Mouse (Mus musculus): ENCODE data around the gene Colq. TPM values are rescaled to one million over a fixed set of nuclear protein-coding genes. Genes with fewer than 3 reads are reported as not detected.

The Colq gene
- polyA plus RNA-seq, 1 experiment = 3.0 TPM

DNA sequence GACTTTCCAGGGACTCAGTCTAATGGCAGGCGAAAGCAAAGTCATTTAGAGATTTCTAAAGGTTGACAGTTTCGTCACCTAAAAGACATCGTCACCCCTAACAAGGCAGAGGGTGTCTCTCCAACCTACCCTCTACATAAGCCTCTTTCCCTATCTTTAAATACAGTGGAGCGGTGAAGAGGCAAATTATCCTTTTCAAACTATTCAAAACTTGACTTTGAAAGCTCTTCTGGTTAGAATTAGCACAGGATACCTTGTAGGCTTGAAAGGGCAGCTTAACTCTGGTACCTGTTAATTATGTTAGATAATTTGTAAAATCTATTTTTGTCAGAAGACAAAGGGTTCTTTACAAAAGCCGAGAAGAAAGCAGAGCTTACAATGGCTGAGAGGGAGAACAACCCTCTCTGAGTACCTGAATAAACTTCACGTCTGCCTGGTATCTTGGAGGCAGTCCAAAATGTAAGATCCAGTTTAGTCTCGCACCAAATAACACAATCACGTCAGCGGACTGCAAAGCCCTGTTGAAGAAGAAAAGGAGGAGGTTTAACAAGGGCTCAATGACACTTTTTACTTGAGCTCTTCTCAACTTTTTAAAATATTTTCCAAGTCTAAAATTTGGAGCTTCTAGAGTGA, 29.6 kb upstream of the Colq start:
- Histone ChIP-seq H3K36me3 (ENCODE audit: control insufficient read depth, insufficient read depth) (no peaks in the 10 kb centered on the region), H3K79me2 (ENCODE audit: control insufficient read depth, insufficient read depth) (no peaks in the 10 kb centered on the region), H3ac (ENCODE audit: control insufficient read depth, insufficient read length) (no peak overlapping the region), H3K4me3 (no peak overlapping the region), H3K4me2 (ENCODE audit: low read depth) (no peak overlapping the region), H3K27me3 (ENCODE audit: control insufficient read depth, insufficient read depth, insufficient read length) (peaks cover 13% of the 10 kb centered on the region)
- TF ChIP-seq MAX (IDR thresholded peaks at IDR 0.05; ENCODE audit: low read depth) (no peak), TCF12 (IDR thresholded peaks at IDR 0.05; ENCODE audit: insufficient read depth, poor library complexity, severe bottlenecking) (no peak), POLR2A (IDR thresholded peaks at IDR 0.05; ENCODE audit: insufficient read length, low read depth) (no peak), CEBPB (IDR thresholded peaks at IDR 0.05; ENCODE audit: insufficient read depth, poor library complexity, severe bottlenecking) (no peak), TCF3 (IDR thresholded peaks at IDR 0.05; ENCODE audit: insufficient read length, low read depth) (no peak), E2F4 (IDR thresholded peaks at IDR 0.05; ENCODE audit: insufficient read depth) (no peak), USF1 (IDR thresholded peaks at IDR 0.05; ENCODE audit: low read depth) (no peak), MYOD1 (IDR thresholded peaks at IDR 0.05; ENCODE audit: control insufficient read depth in 1 of 3, insufficient read length in 2 of 3, low read depth in 2 of 3) (no peak)

DNA sequence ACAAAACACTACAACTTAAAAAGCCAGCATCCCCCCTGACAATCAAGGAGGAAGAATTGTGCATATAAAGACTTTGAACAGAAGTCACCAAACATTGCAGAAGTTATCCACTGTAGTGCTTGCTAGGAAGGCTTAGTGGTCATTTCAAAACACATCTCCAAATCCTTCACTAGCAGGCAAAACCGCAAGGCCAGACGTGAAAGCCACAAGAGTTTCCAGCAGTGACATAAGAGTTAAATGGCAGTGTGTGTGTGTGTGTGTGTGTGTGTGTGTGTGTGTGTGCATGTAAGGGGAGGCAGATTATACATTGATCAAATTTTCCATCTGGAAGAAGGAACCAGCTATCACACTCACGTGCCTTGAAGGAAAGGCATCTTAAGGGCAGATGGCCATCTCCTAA, 26.9 kb upstream of the Colq start:
- no peak overlapping the region for H3K4me2 ChIP-seq (ENCODE audit: low read depth)
- peaks cover 17% of the 10 kb centered on the region for H3K27me3 ChIP-seq (ENCODE audit: control insufficient read depth, insufficient read depth, insufficient read length)
- H3K79me2 ChIP-seq (ENCODE audit: control insufficient read depth, insufficient read depth) = no peaks in the 10 kb centered on the region
- no peak overlapping the region for H3K4me3 ChIP-seq
- H3K36me3 ChIP-seq (ENCODE audit: control insufficient read depth, insufficient read depth) = no peaks in the 10 kb centered on the region
- H3ac ChIP-seq (ENCODE audit: control insufficient read depth, insufficient read length) = no peak overlapping the region
- no peak for TF ChIP-seq CEBPB (IDR thresholded peaks at IDR 0.05; ENCODE audit: insufficient read depth, poor library complexity, severe bottlenecking)

DNA sequence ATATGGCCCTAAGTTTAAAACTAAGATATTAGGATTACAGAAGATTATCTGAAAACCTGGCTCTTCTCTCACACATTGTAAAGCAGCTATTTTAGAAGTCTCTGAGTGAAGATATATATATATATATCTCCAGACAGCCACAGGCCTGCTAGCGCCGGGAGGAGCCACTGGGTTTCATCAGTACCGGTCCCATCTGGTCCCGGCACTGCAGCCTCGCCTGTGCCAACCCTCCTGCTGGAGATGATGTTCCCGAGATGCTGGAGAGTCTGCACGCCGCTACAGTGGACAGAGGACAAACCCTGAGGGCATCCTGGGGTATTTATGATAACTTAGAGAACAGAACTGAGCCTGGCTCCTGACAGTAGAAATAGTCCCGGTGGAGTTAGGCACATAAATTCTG, 26.1 kb upstream of the Colq start:
- Histone ChIP-seq H3K27me3 (ENCODE audit: control insufficient read depth, insufficient read depth, insufficient read length) (peaks cover 17% of the 10 kb centered on the region), H3K4me2 (ENCODE audit: low read depth) (no peak overlapping the region), H3K79me2 (ENCODE audit: control insufficient read depth, insufficient read depth) (no peaks in the 10 kb centered on the region), H3K4me3 (no peak overlapping the region), H3K36me3 (ENCODE audit: control insufficient read depth, insufficient read depth) (no peaks in the 10 kb centered on the region), H3ac (ENCODE audit: control insufficient read depth, insufficient read length) (no peak overlapping the region)
- TF ChIP-seq MAX (IDR thresholded peaks at IDR 0.05; ENCODE audit: low read depth) (no peak), MYOD1 (IDR thresholded peaks at IDR 0.05; ENCODE audit: control insufficient read depth in 1 of 3, insufficient read length in 2 of 3, low read depth in 2 of 3) (no peak), MYOG (IDR thresholded peaks at IDR 0.05; ENCODE audit: control insufficient read depth in 1 of 3, insufficient read depth in 1 of 3, insufficient read length in 2 of 3, low read depth in 2 of 3) (no peak), E2F4 (IDR thresholded peaks at IDR 0.05; ENCODE audit: insufficient read depth) (no peak), POLR2AphosphoS2 (IDR thresholded peaks at IDR 0.05; ENCODE audit: insufficient read length, low read depth) (no peak), USF1 (IDR thresholded peaks at IDR 0.05; ENCODE audit: low read depth) (no peak), CEBPB (IDR thresholded peaks at IDR 0.05; ENCODE audit: insufficient read depth, poor library complexity, severe bottlenecking) (no peak)

DNA sequence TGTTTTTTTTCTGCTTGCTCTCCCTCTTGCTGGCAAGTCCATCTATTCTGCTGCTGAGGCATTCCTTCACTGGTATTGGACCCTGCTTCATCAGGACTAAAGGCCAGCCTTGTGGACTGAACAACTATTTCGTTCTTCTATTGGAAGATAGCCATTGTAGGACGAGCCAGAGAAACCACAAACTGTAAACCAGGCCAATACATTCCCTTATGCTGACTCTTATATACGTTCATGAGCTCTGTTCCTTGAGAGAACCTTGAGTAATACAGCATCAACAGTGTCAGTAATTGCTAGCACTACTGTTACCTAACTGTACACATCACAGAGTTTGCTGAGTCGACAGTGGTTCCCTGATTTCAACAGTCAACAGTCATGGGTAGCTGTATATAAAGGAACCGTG, 22.5 kb upstream of the Colq start:
- H3K4me3 ChIP-seq = no peak overlapping the region
- peaks cover 22% of the 10 kb centered on the region for H3K27me3 ChIP-seq (ENCODE audit: control insufficient read depth, insufficient read depth, insufficient read length)
- TF ChIP-seq POLR2A (IDR thresholded peaks at IDR 0.05; ENCODE audit: insufficient read length, low read depth) (no peak), REST (IDR thresholded peaks at IDR 0.05; ENCODE audit: insufficient read depth, insufficient read length) (no peak), USF1 (IDR thresholded peaks at IDR 0.05; ENCODE audit: low read depth) (no peak), MAX (IDR thresholded peaks at IDR 0.05; ENCODE audit: low read depth) (no peak), TCF12 (IDR thresholded peaks at IDR 0.05; ENCODE audit: insufficient read depth, poor library complexity, severe bottlenecking) (no peak), POLR2AphosphoS2 (IDR thresholded peaks at IDR 0.05; ENCODE audit: insufficient read length, low read depth) (no peak), MYOG (IDR thresholded peaks at IDR 0.05; ENCODE audit: control insufficient read depth in 1 of 3, insufficient read depth in 1 of 3, insufficient read length in 2 of 3, low read depth in 2 of 3) (no peak)
- no peak overlapping the region for H3ac ChIP-seq (ENCODE audit: control insufficient read depth, insufficient read length)
- H3K79me2 ChIP-seq (ENCODE audit: control insufficient read depth, insufficient read depth) = no peaks in the 10 kb centered on the region
- no peaks in the 10 kb centered on the region for H3K36me3 ChIP-seq (ENCODE audit: control insufficient read depth, insufficient read depth)
- no peak overlapping the region for H3K4me2 ChIP-seq (ENCODE audit: low read depth)

DNA sequence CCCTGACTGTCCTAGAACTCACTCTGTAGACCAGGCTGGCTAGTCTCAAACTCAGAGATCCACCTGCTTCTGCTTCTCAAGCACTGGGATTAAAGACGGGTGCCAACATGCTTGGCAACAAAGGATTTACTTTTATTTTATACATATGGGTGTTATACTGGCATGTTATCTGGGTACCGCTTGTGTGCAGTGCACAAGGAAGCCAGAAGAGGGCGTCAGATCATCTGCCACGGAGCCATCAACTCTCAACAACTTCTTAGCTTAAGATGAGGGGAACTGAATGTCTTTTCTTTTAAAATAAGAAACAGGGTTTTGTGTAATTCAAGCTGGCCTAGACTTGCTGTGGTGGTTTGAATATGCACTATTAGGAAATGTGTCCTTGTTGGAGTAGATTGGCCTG, 20.8 kb upstream of the Colq start:
- Histone ChIP-seq H3K36me3 (ENCODE audit: control insufficient read depth, insufficient read depth) (no peaks in the 10 kb centered on the region), H3K4me3 (no peak overlapping the region), H3ac (ENCODE audit: control insufficient read depth, insufficient read length) (no peak overlapping the region), H3K27me3 (ENCODE audit: control insufficient read depth, insufficient read depth, insufficient read length) (peaks cover 17% of the 10 kb centered on the region), H3K79me2 (ENCODE audit: control insufficient read depth, insufficient read depth) (no peaks in the 10 kb centered on the region), H3K4me2 (ENCODE audit: low read depth) (no peak overlapping the region)
- no peak for TF ChIP-seq USF1 (IDR thresholded peaks at IDR 0.05; ENCODE audit: low read depth)
- no peak for TF ChIP-seq CEBPB (IDR thresholded peaks at IDR 0.05; ENCODE audit: insufficient read depth, poor library complexity, severe bottlenecking)
- TF ChIP-seq SRF (IDR thresholded peaks at IDR 0.05; ENCODE audit: control insufficient read depth, insufficient read length, low read depth) = no peak
- TF ChIP-seq MYOG (IDR thresholded peaks at IDR 0.05; ENCODE audit: control insufficient read depth in 1 of 3, insufficient read depth in 1 of 3, insufficient read length in 2 of 3, low read depth in 2 of 3) = no peak
- TF ChIP-seq REST (IDR thresholded peaks at IDR 0.05; ENCODE audit: insufficient read depth, insufficient read length) = no peak
- no peak for TF ChIP-seq TCF12 (IDR thresholded peaks at IDR 0.05; ENCODE audit: insufficient read depth, poor library complexity, severe bottlenecking)
- no peak for TF ChIP-seq MAX (IDR thresholded peaks at IDR 0.05; ENCODE audit: low read depth)
- TF ChIP-seq E2F4 (IDR thresholded peaks at IDR 0.05; ENCODE audit: insufficient read depth) = no peak
- TF ChIP-seq TCF3 (IDR thresholded peaks at IDR 0.05; ENCODE audit: insufficient read length, low read depth) = no peak
- no peak for TF ChIP-seq POLR2A (IDR thresholded peaks at IDR 0.05; ENCODE audit: insufficient read length, low read depth)
- TF ChIP-seq POLR2AphosphoS2 (IDR thresholded peaks at IDR 0.05; ENCODE audit: insufficient read length, low read depth) = no peak
- no peak for TF ChIP-seq MYOD1 (IDR thresholded peaks at IDR 0.05; ENCODE audit: control insufficient read depth in 1 of 3, insufficient read length in 2 of 3, low read depth in 2 of 3)

Measured in myocyte (in vitro differentiated cells).